Mouse (Mus musculus): ENCODE data around the gene Sctr. TPM values are rescaled to one million over a fixed set of nuclear protein-coding genes. Genes with fewer than 3 reads are reported as not detected.

Gene Sctr
- polyA plus RNA-seq, 1 experiment from 2014 or later: not detected

- 17% methylated on average over 6 of the region's 6 CpGs for WGBS
- ATAC-seq (ENCODE audit: insufficient number of reproducible peaks, insufficient read depth, low FRiP score, low TSS enrichment, low read depth): no peak
Observed at GRCm38 (mm10) chr1:120070168-120070567, 63.5 kb downstream of the Sctr start.

GRCm38 (mm10) chr1:120071133-120071532, 64.4 kb downstream of the Sctr start:
- Histone ChIP-seq H3K27me3 (peaks cover 42% of the 10 kb centered on the region), H3K4me2 (no peak overlapping the region), H3K36me3 (no peaks in the 10 kb centered on the region), H3K4me3 (replicated peaks) (no peak overlapping the region), H3K9me3 (no peaks in the 10 kb centered on the region), H3K27ac (no peak overlapping the region), H3K4me1 (replicated peaks) (peaks cover 23% of the 10 kb centered on the region), H3K9ac (replicated peaks) (no peak overlapping the region)
- no peak for ATAC-seq (ENCODE audit: insufficient number of reproducible peaks, insufficient read depth, low FRiP score, low TSS enrichment, low read depth)
- 83% methylated on average over 4 of the region's 4 CpGs for WGBS

More at GRCm38 (mm10) chr1:120070168-120070567, 63.5 kb downstream of the Sctr start:
- no peaks in the 10 kb centered on the region for H3K9me3 ChIP-seq
- no peaks in the 10 kb centered on the region for H3K36me3 ChIP-seq
- H3K9ac ChIP-seq (replicated peaks): no peak overlapping the region
- peaks cover 22% of the 10 kb centered on the region for H3K4me1 ChIP-seq (replicated peaks)
- H3K27ac ChIP-seq: no peak overlapping the region
- no peak overlapping the region for H3K4me3 ChIP-seq (replicated peaks)
- no peak overlapping the region for H3K4me2 ChIP-seq
- H3K27me3 ChIP-seq: peaks cover 41% of the 10 kb centered on the region

- ATAC-seq (ENCODE audit: insufficient number of reproducible peaks, insufficient read depth, low FRiP score, low TSS enrichment, low read depth): no peak
- Histone ChIP-seq H3K4me2 (peak overlapping the region; percentile 88), H3K4me3 (replicated peaks) (peak overlapping the region; percentile 42), H3K4me1 (replicated peaks) (peaks cover 25% of the 10 kb centered on the region), H3K9ac (replicated peaks) (peak overlapping the region; percentile 45; the same call in 1 of the 2 replicates), H3K36me3 (no peaks in the 10 kb centered on the region), H3K27ac (no peak overlapping the region), H3K9me3 (no peaks in the 10 kb centered on the region), H3K27me3 (peaks cover 45% of the 10 kb centered on the region)
- 12% methylated on average over 16 of the region's 16 CpGs for WGBS
Observed at GRCm38 (mm10) chr1:120072900-120073299, 66.2 kb downstream of the Sctr start.

- H3K9ac ChIP-seq (replicated peaks): peak within 1 kb of the TSS; percentile 45
- H3K36me3 ChIP-seq: no peaks in the 10 kb centered on the region
- peaks cover 28% of the 10 kb centered on the region for H3K4me1 ChIP-seq (replicated peaks)
- peak within 1 kb of the TSS; percentile 42 for H3K4me3 ChIP-seq (replicated peaks)
- no peaks in the 10 kb centered on the region for H3K9me3 ChIP-seq
- 1% methylated on average over 40 of the region's 40 CpGs for WGBS
- H3K4me2 ChIP-seq: peak within 1 kb of the TSS; percentile 88
- peaks cover 45% of the 10 kb centered on the region for H3K27me3 ChIP-seq
- H3K27ac ChIP-seq: no peak within 1 kb of the TSS
- peak; percentile 71 for ATAC-seq (ENCODE audit: insufficient number of reproducible peaks, insufficient read depth, low FRiP score, low TSS enrichment, low read depth)
Observed at GRCm38 (mm10) chr1:120073519-120074306, 67.0 kb downstream of the Sctr start, which contains the start of gene Tmem37. Gene Tmem37 (minus strand): TSS chr1:120074074.

GRCm38 (mm10) chr1:120074307-120074702, 67.6 kb downstream of the Sctr start:
- H3K27me3 ChIP-seq: peaks cover 45% of the 10 kb centered on the region
- no peak overlapping the region for H3K27ac ChIP-seq
- H3K9me3 ChIP-seq: no peaks in the 10 kb centered on the region
- ATAC-seq (ENCODE audit: insufficient number of reproducible peaks, insufficient read depth, low FRiP score, low TSS enrichment, low read depth): no peak
- H3K36me3 ChIP-seq: no peaks in the 10 kb centered on the region
- H3K4me2 ChIP-seq: peak overlapping the region; percentile 88
- peaks cover 28% of the 10 kb centered on the region for H3K4me1 ChIP-seq (replicated peaks)
- H3K9ac ChIP-seq (replicated peaks): no peak overlapping the region
- peak overlapping the region; percentile 42; the same call in 1 of the 2 replicates for H3K4me3 ChIP-seq (replicated peaks)
- WGBS: 24% methylated on average over 4 of the region's 4 CpGs

- ATAC-seq (ENCODE audit: insufficient number of reproducible peaks, insufficient read depth, low FRiP score, low TSS enrichment, low read depth): no peak
- H3K4me3 ChIP-seq (replicated peaks): no peak overlapping the region
- no peaks in the 10 kb centered on the region for H3K9me3 ChIP-seq
- 68% methylated on average over 4 of the region's 4 CpGs for WGBS
- peaks cover 44% of the 10 kb centered on the region for H3K27me3 ChIP-seq
- H3K4me2 ChIP-seq: no peak overlapping the region
- H3K9ac ChIP-seq (replicated peaks): no peak overlapping the region
- H3K36me3 ChIP-seq: no peaks in the 10 kb centered on the region
- H3K4me1 ChIP-seq (replicated peaks): peaks cover 28% of the 10 kb centered on the region
- no peak overlapping the region for H3K27ac ChIP-seq
Observed at GRCm38 (mm10) chr1:120074931-120075330, 68.2 kb downstream of the Sctr start.

- Histone ChIP-seq H3K9me3 (no peaks in the 10 kb centered on the region), H3K9ac (replicated peaks) (no peak overlapping the region), H3K36me3 (no peaks in the 10 kb centered on the region), H3K4me2 (no peak overlapping the region), H3K4me1 (replicated peaks) (peaks cover 28% of the 10 kb centered on the region), H3K27me3 (peaks cover 41% of the 10 kb centered on the region), H3K4me3 (replicated peaks) (no peak overlapping the region), H3K27ac (no peak overlapping the region)
- no peak for ATAC-seq (ENCODE audit: insufficient number of reproducible peaks, insufficient read depth, low FRiP score, low TSS enrichment, low read depth)
- 81% methylated on average over 5 of the region's 5 CpGs for WGBS
Observed at GRCm38 (mm10) chr1:120075507-120075906, 68.8 kb downstream of the Sctr start.

GRCm38 (mm10) chr1:120077746-120078410, 71.2 kb downstream of the Sctr start:
- Histone ChIP-seq H3K27me3 (peaks cover 23% of the 10 kb centered on the region), H3K4me1 (replicated peaks) (peaks cover 28% of the 10 kb centered on the region), H3K36me3 (no peaks in the 10 kb centered on the region), H3K4me2 (no peak overlapping the region), H3K27ac (no peak overlapping the region), H3K9me3 (no peaks in the 10 kb centered on the region), H3K9ac (replicated peaks) (no peak overlapping the region), H3K4me3 (replicated peaks) (no peak overlapping the region)
- no peak for ATAC-seq (ENCODE audit: insufficient number of reproducible peaks, insufficient read depth, low FRiP score, low TSS enrichment, low read depth)
- 16% methylated on average over 9 of the region's 9 CpGs for WGBS

- 86% methylated on average over 1 of the region's 1 CpGs for WGBS
- Histone ChIP-seq H3K9me3 (no peaks in the 10 kb centered on the region), H3K27ac (no peak overlapping the region), H3K4me3 (replicated peaks) (no peak overlapping the region), H3K4me2 (no peak overlapping the region), H3K4me1 (replicated peaks) (peaks cover 11% of the 10 kb centered on the region), H3K27me3 (peaks cover 3% of the 10 kb centered on the region; the same call in 1 of the 2 replicates), H3K9ac (replicated peaks) (no peak overlapping the region), H3K36me3 (no peaks in the 10 kb centered on the region)
- no peak for ATAC-seq (ENCODE audit: insufficient number of reproducible peaks, insufficient read depth, low FRiP score, low TSS enrichment, low read depth)
Observed at GRCm38 (mm10) chr1:120080632-120081031, 73.9 kb downstream of the Sctr start.

- Histone ChIP-seq H3K36me3 (no peaks in the 10 kb centered on the region), H3K9ac (replicated peaks) (no peak overlapping the region), H3K4me1 (replicated peaks) (peaks cover 7% of the 10 kb centered on the region), H3K4me2 (no peak overlapping the region), H3K27me3 (no peaks in the 10 kb centered on the region), H3K4me3 (replicated peaks) (no peak overlapping the region), H3K27ac (no peak overlapping the region), H3K9me3 (no peaks in the 10 kb centered on the region)
- ATAC-seq (ENCODE audit: insufficient number of reproducible peaks, insufficient read depth, low FRiP score, low TSS enrichment, low read depth): no peak
- 29% methylated on average over 7 of the region's 7 CpGs for WGBS
Observed at GRCm38 (mm10) chr1:120082957-120083585, 76.4 kb downstream of the Sctr start.

GRCm38 (mm10) chr1:120083921-120084517, 77.3 kb downstream of the Sctr start:
- Histone ChIP-seq H3K9me3 (no peaks in the 10 kb centered on the region), H3K27ac (no peak overlapping the region), H3K9ac (replicated peaks) (no peak overlapping the region), H3K4me2 (no peak overlapping the region), H3K36me3 (no peaks in the 10 kb centered on the region), H3K27me3 (no peaks in the 10 kb centered on the region), H3K4me3 (replicated peaks) (no peak overlapping the region), H3K4me1 (replicated peaks) (peaks cover 6% of the 10 kb centered on the region)
- ATAC-seq (ENCODE audit: insufficient number of reproducible peaks, insufficient read depth, low FRiP score, low TSS enrichment, low read depth): no peak
- 43% methylated on average over 5 of the region's 5 CpGs for WGBS

Measured in limb, embryonic 12.5 days (tissue).